Comparison of ENCODE assay signal across 11 mouse cellular contexts in genomic region chr4:132420471-132420870, GRCm38 (mm10). TPM values are rescaled to one million over a fixed set of nuclear protein-coding genes. Genes with fewer than 3 reads are reported as not detected.
DNase-seq lines count a peak whose midpoint lies in the region; ATAC-seq and TF ChIP-seq lines count a peak whose summit lies in the region.
"Had no signal": no experiment of that assay in that cellular context is flagged by ENCODE, and none has a peak within 500 bp of the region (broad histone marks: within the 10 kb centered on the region; RNA-seq: fewer than 3 reads in every experiment).

No protein-coding gene starts in this region.

- no peak for DNase-seq in kidney, postnatal 0 days (ENCODE audit: low spot score)
- no peak for DNase-seq in kidney, postnatal 36 days
- DNase-seq in embryonic facial prominence, embryonic 14.5 days (ENCODE audit: low spot score), result no peak
- DNase-seq in thymus, adult 18-20 months, result no peak
- DNase-seq in layer of hippocampus, adult 8-10 months (ENCODE audit: low spot score in 2 of 2), result no peak
- DNase-seq: cerebellum, adult 18-20 months; gastrocnemius, postnatal 36 days; lung, postnatal 4 days had no signal

- H3K4me2 ChIP-seq in kidney, postnatal 0 days (ENCODE audit: low read length), result peak overlapping the region; percentile 64
- H3K4me2 ChIP-seq in embryonic facial prominence, embryonic 14.5 days (ENCODE audit: low read depth, low read length), result peak overlapping the region; percentile 64
- H3K4me2 ChIP-seq in intestine, embryonic 16.5 days (ENCODE audit: low read depth, low read length), result peak overlapping the region; percentile 60
- H3K4me2 ChIP-seq in neural tube, embryonic 13.5 days, result peak overlapping the region; percentile 73

- H3K9ac ChIP-seq in kidney, postnatal 0 days (ENCODE audit: low read depth, low read length), result peak overlapping the region; percentile 94; the same call in 1 of the 2 replicates
- H3K9ac ChIP-seq in embryonic facial prominence, embryonic 14.5 days (ENCODE audit: low read depth, low read length), result 0 out of 2 replicates have a peak overlapping the region, but pooled peaks have one; percentile 92
- 0 out of 2 replicates have a peak overlapping the region, but pooled peaks have one; percentile 92 for H3K9ac ChIP-seq in intestine, embryonic 16.5 days (ENCODE audit: low read depth, low read length)
- H3K9ac ChIP-seq in neural tube, embryonic 13.5 days, result peak overlapping the region; percentile 81

- H3K27me3 ChIP-seq in kidney, postnatal 0 days (ENCODE audit: insufficient read depth, low read length), result no peaks in the 10 kb centered on the region
- no peaks in the 10 kb centered on the region for H3K27me3 ChIP-seq in embryonic facial prominence, embryonic 14.5 days (replicated peaks; ENCODE audit: control insufficient read depth, insufficient read depth, low read length)
- no peaks in the 10 kb centered on the region for H3K27me3 ChIP-seq in intestine, embryonic 16.5 days (replicated peaks; ENCODE audit: control insufficient read depth, insufficient read depth, low read length)
- H3K27me3 ChIP-seq in neural tube, embryonic 13.5 days, result no peaks in the 10 kb centered on the region

- TF ChIP-seq CTCF in kidney, postnatal 0 days (IDR thresholded peaks at IDR 0.05; ENCODE audit: low read depth), result no peak

- no peak overlapping the region for H3K27ac ChIP-seq in kidney, postnatal 0 days
- H3K27ac ChIP-seq in embryonic facial prominence, embryonic 14.5 days (replicated peaks; ENCODE audit: low read depth, low read length), result no peak overlapping the region
- H3K27ac ChIP-seq in intestine, embryonic 16.5 days (ENCODE audit: low read length), result no peak overlapping the region
- H3K27ac ChIP-seq in neural tube, embryonic 13.5 days (replicated peaks), result no peak overlapping the region

- no peaks in the 10 kb centered on the region for H3K9me3 ChIP-seq in kidney, postnatal 0 days (replicated peaks; ENCODE audit: low read length)
- no peaks in the 10 kb centered on the region for H3K9me3 ChIP-seq in embryonic facial prominence, embryonic 14.5 days (ENCODE audit: control insufficient read depth, low read length)
- no peaks in the 10 kb centered on the region for H3K9me3 ChIP-seq in intestine, embryonic 16.5 days (ENCODE audit: control insufficient read depth, low read length)
- H3K9me3 ChIP-seq in neural tube, embryonic 13.5 days, result no peaks in the 10 kb centered on the region

- 0 out of 2 replicates have a peak, but pooled peaks cover 8% of the 10 kb centered on the region for H3K4me1 ChIP-seq in kidney, postnatal 0 days (replicated peaks; ENCODE audit: insufficient read depth, low read length)
- peaks cover 10% of the 10 kb centered on the region for H3K4me1 ChIP-seq in embryonic facial prominence, embryonic 14.5 days (ENCODE audit: control insufficient read depth, insufficient read depth, low read length)
- peaks cover 3% of the 10 kb centered on the region for H3K4me1 ChIP-seq in intestine, embryonic 16.5 days (ENCODE audit: control insufficient read depth, insufficient read depth, low read length)
- peaks cover 22% of the 10 kb centered on the region for H3K4me1 ChIP-seq in neural tube, embryonic 13.5 days (replicated peaks)

- no peak for ATAC-seq in kidney, postnatal 0 days (replicated peaks; ENCODE audit: low FRiP score, low read depth)
- ATAC-seq in embryonic facial prominence, embryonic 14.5 days (ENCODE audit: low read depth), result no peak
- no peak for ATAC-seq in intestine, embryonic 16.5 days
- no peak for ATAC-seq in neural tube, embryonic 13.5 days (ENCODE audit: low read depth)
- no peak for ATAC-seq in inflammation-experienced regulatory T-cells, adult 6 months

- H3K36me3 ChIP-seq in kidney, postnatal 0 days (ENCODE audit: insufficient read depth, low read length), result no peaks in the 10 kb centered on the region
- H3K36me3 ChIP-seq in embryonic facial prominence, embryonic 14.5 days (ENCODE audit: control insufficient read depth, insufficient read depth, low read length), result no peaks in the 10 kb centered on the region
- H3K36me3 ChIP-seq in intestine, embryonic 16.5 days (ENCODE audit: control insufficient read depth, insufficient read depth, low read length), result no peaks in the 10 kb centered on the region
- H3K36me3 ChIP-seq in neural tube, embryonic 13.5 days, result no peaks in the 10 kb centered on the region

- H3K4me3 ChIP-seq in kidney, postnatal 0 days (replicated peaks; ENCODE audit: low read depth, low read length), result peak overlapping the region; percentile 90; the same call in 1 of the 2 replicates
- peak overlapping the region; percentile 93 for H3K4me3 ChIP-seq in embryonic facial prominence, embryonic 14.5 days (ENCODE audit: low read depth, low read length)
- peak overlapping the region; percentile 82; the same call in 1 of the 2 replicates for H3K4me3 ChIP-seq in intestine, embryonic 16.5 days (ENCODE audit: low read length)
- peak overlapping the region; percentile 90 for H3K4me3 ChIP-seq in neural tube, embryonic 13.5 days

- 66% methylated on average over 5 of the region's 5 CpGs for WGBS in kidney, postnatal 0 days
- 72% methylated on average over 5 of the region's 5 CpGs for WGBS in embryonic facial prominence, embryonic 14.5 days
- 82% methylated on average over 5 of the region's 5 CpGs for WGBS in intestine, embryonic 16.5 days
- 70% methylated on average over 5 of the region's 5 CpGs for WGBS in neural tube, embryonic 13.5 days

RNA-seq across cellular contexts. Expression of gene Phactr4, which starts 1.8 kb away (rescaled TPM):
- 24.3 and 25.2 TPM in 2 replicates for polyA plus RNA-seq in kidney, postnatal 0 days (2015; fragmentation: Nextera tagmentation; extraction: Ambion mirVana)
- 18.2 and 18.6 TPM in 2 replicates for polyA plus RNA-seq in embryonic facial prominence, embryonic 14.5 days (2014; fragmentation: Nextera tagmentation; extraction: Ambion mirVana)
- 15.9 and 17.2 TPM in 2 replicates for polyA plus RNA-seq in intestine, embryonic 16.5 days (2015; fragmentation: Nextera tagmentation; extraction: Ambion mirVana)
- 9.6 and 13.7 TPM in 2 replicates for polyA plus RNA-seq in neural tube, embryonic 13.5 days (2015; fragmentation: Nextera tagmentation; extraction: Ambion mirVana)
- 1 to 10 TPM; 3.4 to 5.4 (median 5.3) TPM for polyA plus RNA-seq in inflammation-experienced regulatory T-cells, adult 6 months (2017; shearing (Covaris generic))
- 10 to 100 TPM in 3 of 4 experiments, 1 to 10 TPM in 1; 9.0 to 14.0 (median 12.6) TPM for total RNA-seq in layer of hippocampus, adult 8-10 months (2022)

RNA-seq across cellular contexts. Expression of gene Med18, which starts 43.2 kb away (rescaled TPM):
- 20.9 and 22.1 TPM in 2 replicates for polyA plus RNA-seq in kidney, postnatal 0 days (2015; fragmentation: Nextera tagmentation; extraction: Ambion mirVana)
- polyA plus RNA-seq in embryonic facial prominence, embryonic 14.5 days (2014; fragmentation: Nextera tagmentation; extraction: Ambion mirVana), result 6.6 and 8.5 TPM in 2 replicates
- 15.2 and 18.4 TPM in 2 replicates for polyA plus RNA-seq in intestine, embryonic 16.5 days (2015; fragmentation: Nextera tagmentation; extraction: Ambion mirVana)
- 15.1 and 16.1 TPM in 2 replicates for polyA plus RNA-seq in neural tube, embryonic 13.5 days (2015; fragmentation: Nextera tagmentation; extraction: Ambion mirVana)
- 10 to 100 TPM; 24.0 to 27.5 (median 27.4) TPM for polyA plus RNA-seq in inflammation-experienced regulatory T-cells, adult 6 months (2017; shearing (Covaris generic))
- 10 to 100 TPM in 1 of 4 experiments, 1 to 10 TPM in 3; 8.3 to 10.3 (median 9.2) TPM for total RNA-seq in layer of hippocampus, adult 8-10 months (2022)
